Mouse (Mus musculus) embryonic facial prominence, embryonic 15.5 days (tissue): ENCODE data around the gene Gpha2. TPM values are rescaled to one million over a fixed set of nuclear protein-coding genes. Genes with fewer than 3 reads are reported as not detected.

ENCODE experiments used
- ATAC-seq: fragments of 200-750 bp; cut with Nextera tagmentation; 2 replicates; pipeline ENCODE4 v1.8.0; 2017; ENCODE audit warnings: low read depth, moderate TSS enrichment; ENCODE audit not compliant: insufficient number of reproducible peaks, low FRiP score, low TSS enrichment
- H3K27ac ChIP-seq: fragments of 300-500 bp; sonication (generic); replicated peaks from 2 replicates; pipeline ENCODE4 v1.5.1; 2015; ENCODE audit warnings: mild to moderate bottlenecking, inconsistent platforms
- H3K27me3 ChIP-seq: fragments of 300-500 bp; sonication (generic); 2 replicates; pipeline ENCODE4 v1.6.1; 2015; ENCODE audit warnings: inconsistent platforms
- H3K36me3 ChIP-seq: fragments of 300-500 bp; sonication (generic); 2 replicates; pipeline ENCODE4 v1.6.1; 2015; ENCODE audit warnings: mild to moderate bottlenecking, inconsistent platforms
- H3K4me1 ChIP-seq: fragments of 300-500 bp; sonication (generic); 2 replicates; pipeline ENCODE4 v1.6.1; 2015; ENCODE audit warnings: inconsistent platforms
- H3K4me2 ChIP-seq: fragments of 300-500 bp; sonication (generic); replicated peaks from 2 replicates; pipeline ENCODE4 v1.6.1; 2015; ENCODE audit warnings: mild to moderate bottlenecking, inconsistent platforms
- H3K4me3 ChIP-seq: fragments of 300-500 bp; sonication (generic); replicated peaks from 2 replicates; pipeline ENCODE4 v1.5.1; 2015; ENCODE audit warnings: mild to moderate bottlenecking, inconsistent platforms
- H3K9ac ChIP-seq: fragments of 300-500 bp; sonication (generic); 2 replicates; pipeline ENCODE4 v1.6.1; 2015; ENCODE audit warnings: inconsistent platforms
- H3K9me3 ChIP-seq: fragments of 300-500 bp; sonication (generic); replicated peaks from 2 replicates; pipeline ENCODE4 v1.6.1; 2016; ENCODE audit warnings: inconsistent platforms
- WGBS: fragments of 180-500 bp; shearing (Covaris S2); methylation state at CpG from one replicate; pipeline ENCODE4 v1.1.7; 2015; 5-methylcytosine and 5-hydroxymethylcytosine counted together
- microRNA counts: library from miRNA; unstranded; fragments of <30 nt; microRNA quantifications from one replicate; lab custom pipeline; 2016
- microRNA-seq: library from miRNA; unstranded; fragments of <30 nt; microRNA quantifications from one replicate; pipeline ENCODE4, GENCODE M21; 2016; ENCODE audit warnings: borderline number of aligned reads
- polyA plus RNA-seq: library from polyadenylated mRNA; unstranded; fragments of >200 nt; fragmentation: Nextera tagmentation; extraction: Ambion mirVana; gene quantifications from 2 replicates; pipeline ENCODE4 v1.2.1, GENCODE M21; 2015

The Gpha2 gene
- polyA plus RNA-seq, 1 experiment from 2014 or later, result 3.3 TPM

GRCm38 (mm10) chr19:6275740-6276389, 49.7 kb downstream of the Gpha2 start:
- Histone ChIP-seq H3K9ac (peak overlapping the region; percentile 15; the same call in 1 of the 2 replicates), H3K36me3 (peaks cover 10% of the 10 kb centered on the region; the same call in 1 of the 2 replicates), H3K4me2 (peak overlapping the region; percentile 97), H3K4me1 (peaks cover 42% of the 10 kb centered on the region), H3K4me3 (peak overlapping the region; percentile 82), H3K27ac (peak overlapping the region; percentile 88), H3K27me3 (no peaks in the 10 kb centered on the region; the same call in 1 of the 2 replicates), H3K9me3 (no peaks in the 10 kb centered on the region)
- WGBS, result 7% methylated on average over 15 of the region's 15 CpGs
- ATAC-seq, result no peak

GRCm38 (mm10) chr19:6276426-6277421, 50.5 kb downstream of the Gpha2 start, which contains the start of gene Ehd1:
Gene Ehd1, plus strand, starts transcription at chr19:6276725.
- H3K4me1 ChIP-seq, result peaks cover 42% of the 10 kb centered on the region
- H3K9ac ChIP-seq, result peak within 1 kb of the TSS; percentile 49
- no peaks in the 10 kb centered on the region; the same call in 1 of the 2 replicates for H3K27me3 ChIP-seq
- peaks cover 18% of the 10 kb centered on the region for H3K36me3 ChIP-seq
- peak within 1 kb of the TSS; percentile 97 for H3K4me2 ChIP-seq
- no peaks in the 10 kb centered on the region for H3K9me3 ChIP-seq
- peak within 1 kb of the TSS; percentile 88 for H3K27ac ChIP-seq
- peak within 1 kb of the TSS; percentile 82 for H3K4me3 ChIP-seq
- under 1% methylated on average over 103 of the region's 106 CpGs for WGBS
- ATAC-seq, result peak; percentile 94

MicroRNAs within 50 kb of the gene (microRNA counts, 519-probe panel; counts per million panel counts)
- 1,953 counts per million, percentile 36 among the panel's probes with 10 or more counts for microRNA mmu-miR-192 (lab: Ali Mortazavi, UCI)

Small RNA genes lying within 50 kb of the gene (microRNA-seq; reads per million reads assigned to microRNA genes)
- gene Mir192, result 86.9 reads per million, percentile 53 among the genes with 10 or more reads in this experiment
- gene Mir194-2, result 44.5 reads per million, percentile 44 among the genes with 10 or more reads in this experiment

Other genes with a start within 250 kb of the Gpha2 start
- not detected in 2 replicates for gene Slc22a20, start 240.2 kb upstream of the Gpha2 start, polyA plus RNA-seq
- gene Capn1, start 210.5 kb upstream of the Gpha2 start, polyA plus RNA-seq, result 22.1 and 22.4 TPM in 2 replicates
- gene Syvn1, start 179.8 kb upstream of the Gpha2 start, polyA plus RNA-seq, result 34.2 and 39.8 TPM in 2 replicates
- gene Mrpl49, start 168.6 kb upstream of the Gpha2 start, polyA plus RNA-seq, result 66.8 and 67.1 TPM in 2 replicates
- 809 and 853 TPM in 2 replicates for gene Fau, start 168.5 kb upstream of the Gpha2 start, polyA plus RNA-seq
- gene Znhit2, start 165.2 kb upstream of the Gpha2 start, polyA plus RNA-seq, result 37.1 and 41.1 TPM in 2 replicates
- 21.7 and 24.6 TPM in 2 replicates for gene Tm7sf2, start 158.0 kb upstream of the Gpha2 start, polyA plus RNA-seq
- gene Vps51, start 149.1 kb upstream of the Gpha2 start, polyA plus RNA-seq, result 75.9 and 76.4 TPM in 2 replicates
- gene Tmem262, start 146.3 kb upstream of the Gpha2 start, polyA plus RNA-seq, result not detected in 2 replicates
- gene Gm28374, start 144.1 kb upstream of the Gpha2 start, polyA plus RNA-seq, result 1.9 and 2.1 TPM in 2 replicates
- gene Zfpl1, start 141.4 kb upstream of the Gpha2 start, polyA plus RNA-seq, result 86.9 and 90.9 TPM in 2 replicates
- gene Cdca5, start 141.4 kb upstream of the Gpha2 start, polyA plus RNA-seq, result 27.7 and 29.0 TPM in 2 replicates
- not detected in 2 replicates for gene AC131692.1, start 132.0 kb upstream of the Gpha2 start, polyA plus RNA-seq
- 0.25 TPM in 2 replicates for gene Naaladl1, start 120.6 kb upstream of the Gpha2 start, polyA plus RNA-seq
- 48.4 and 48.6 TPM in 2 replicates for gene Sac3d1, start 107.7 kb upstream of the Gpha2 start, polyA plus RNA-seq
- 37.9 and 38.5 TPM in 2 replicates for gene Snx15, start 98.1 kb upstream of the Gpha2 start, polyA plus RNA-seq
- 0.19 and 0.39 TPM in 2 replicates for gene Batf2, start 85.4 kb upstream of the Gpha2 start, polyA plus RNA-seq
- gene Arl2, start 84.8 kb upstream of the Gpha2 start, polyA plus RNA-seq, result 98.5 and 100 TPM in 2 replicates
- gene Majin, start 42.0 kb upstream of the Gpha2 start, polyA plus RNA-seq, result 0.11 and 0.13 TPM in 2 replicates
- 39.2 and 39.7 TPM in 2 replicates for gene Ppp2r5b, start 9.5 kb downstream of the Gpha2 start, polyA plus RNA-seq
- 10.3 and 11.0 TPM in 2 replicates for gene Atg2a, start 15.3 kb downstream of the Gpha2 start, polyA plus RNA-seq
- 77.2 and 83.5 TPM in 2 replicates for gene Ehd1, start 50.3 kb downstream of the Gpha2 start, polyA plus RNA-seq
- gene Cdc42bpg, start 80.1 kb downstream of the Gpha2 start, polyA plus RNA-seq, result 1.5 and 2.5 TPM in 2 replicates
- gene Men1, start 108.6 kb downstream of the Gpha2 start, polyA plus RNA-seq, result 82.1 and 91.7 TPM in 2 replicates
- 15.6 and 16.7 TPM in 2 replicates for gene Map4k2, start 114.8 kb downstream of the Gpha2 start, polyA plus RNA-seq
- gene Sf1, start 137.3 kb downstream of the Gpha2 start, polyA plus RNA-seq, result 132 and 145 TPM in 2 replicates
- gene Pygm, start 158.0 kb downstream of the Gpha2 start, polyA plus RNA-seq, result 35.6 and 38.9 TPM in 2 replicates
- 39.9 and 45.0 TPM in 2 replicates for gene Rasgrp2, start 173.0 kb downstream of the Gpha2 start, polyA plus RNA-seq
- gene Nrxn2, start 192.4 kb downstream of the Gpha2 start, polyA plus RNA-seq, result 1.7 and 1.8 TPM in 2 replicates